Mouse (Mus musculus): Measurements from ENCODE around the gene Rnf180.

GRCm38 (mm10) chr13:105256757-105257433 is 37.7 kb downstream of the Rnf180 start:
- no peak for TF ChIP-seq CTCF (IDR thresholded peaks at IDR 0.05)
- TF ChIP-seq EP300 (IDR thresholded peaks at IDR 0.05) = no peak

All from lung, postnatal 0 days (tissue).